Mouse (Mus musculus): ENCODE measurements at regions not wholly inside any gene's neighbourhood (a gene's known extent, or its start where the extent isn't known, plus 50 kb on each side); places are given as distances from the start of the nearest gene placed in this dataset.

DNA sequence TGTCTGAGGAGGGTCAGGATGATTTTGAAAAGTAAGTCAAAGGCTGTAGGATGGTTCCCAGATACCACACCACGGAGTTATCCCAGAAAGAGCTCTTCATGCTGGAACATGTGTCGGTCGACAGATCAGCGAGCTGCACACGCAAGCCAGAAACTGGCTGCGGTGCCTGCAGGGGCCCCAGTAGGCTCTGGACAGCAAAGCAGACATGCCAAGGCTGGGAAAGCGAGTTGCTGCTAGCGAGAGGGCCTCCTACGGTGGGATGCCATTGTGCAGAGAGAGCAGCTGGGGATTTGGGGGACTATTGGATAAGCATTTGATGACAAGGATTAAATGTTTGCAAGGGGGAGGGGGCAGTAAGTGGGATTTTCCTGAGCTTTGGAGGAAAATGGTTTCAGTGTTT lies 145.4 kb upstream of the Cops8 start:
- no peaks in the 10 kb centered on the region for H3K36me3 ChIP-seq (ENCODE audit: control insufficient read depth, insufficient read depth, low read length)
- no peaks in the 10 kb centered on the region for H3K27me3 ChIP-seq (ENCODE audit: control insufficient read depth, insufficient read depth, low read length)
- peak; percentile 63 for DNase-seq (ENCODE audit: low spot score)
- H3K4me2 ChIP-seq (replicated peaks; ENCODE audit: low read depth, low read length), result no peak overlapping the region
- peak; percentile 60; the same call in 1 of the 2 replicates for ATAC-seq (ENCODE audit: low FRiP score)
- H3K27ac ChIP-seq (ENCODE audit: low read depth, low read length), result peak overlapping the region; percentile 17; the same call in 1 of the 2 replicates
- H3K9ac ChIP-seq (ENCODE audit: low read depth, low read length), result no peak overlapping the region
- no peak overlapping the region for H3K4me3 ChIP-seq (ENCODE audit: low read depth, low read length)
- WGBS, result 3% methylated on average over 9 of the region's 9 CpGs
- no peaks in the 10 kb centered on the region for H3K9me3 ChIP-seq (ENCODE audit: control insufficient read depth, low read length)
- peaks cover 3% of the 10 kb centered on the region for H3K4me1 ChIP-seq (replicated peaks; ENCODE audit: control insufficient read depth, insufficient read depth, low read length)

DNA sequence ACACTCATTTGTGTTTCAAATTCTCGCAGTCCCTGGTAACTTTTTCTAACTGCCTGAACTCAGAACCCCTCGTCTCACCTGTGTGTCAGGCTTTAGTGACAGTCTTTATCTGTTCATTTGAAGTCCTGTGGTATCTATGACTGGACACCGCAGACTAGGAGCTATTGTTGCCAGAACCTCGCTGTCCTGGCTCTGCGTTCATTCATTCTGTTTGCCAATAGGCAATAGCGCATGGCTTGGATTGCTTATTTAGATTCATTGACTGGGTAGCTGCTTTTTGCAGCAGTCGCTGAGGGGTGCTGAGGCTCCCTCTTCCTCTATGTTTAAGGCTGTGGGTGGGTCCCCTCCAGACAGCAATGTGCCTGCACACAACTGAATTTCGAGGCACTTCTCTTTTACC lies 144.6 kb upstream of the Cops8 start:
- Histone ChIP-seq H3K9ac (ENCODE audit: low read depth, low read length) (no peak overlapping the region), H3K4me1 (replicated peaks; ENCODE audit: control insufficient read depth, insufficient read depth, low read length) (peaks cover 3% of the 10 kb centered on the region), H3K9me3 (ENCODE audit: control insufficient read depth, low read length) (no peaks in the 10 kb centered on the region), H3K36me3 (ENCODE audit: control insufficient read depth, insufficient read depth, low read length) (no peaks in the 10 kb centered on the region), H3K27me3 (ENCODE audit: control insufficient read depth, insufficient read depth, low read length) (no peaks in the 10 kb centered on the region), H3K4me3 (ENCODE audit: low read depth, low read length) (no peak overlapping the region), H3K27ac (ENCODE audit: low read depth, low read length) (no peak overlapping the region), H3K4me2 (replicated peaks; ENCODE audit: low read depth, low read length) (no peak overlapping the region)
- no peak for ATAC-seq (ENCODE audit: low FRiP score)
- WGBS, result 64% methylated on average over 8 of the region's 8 CpGs
- DNase-seq (ENCODE audit: low spot score), result no peak

DNA sequence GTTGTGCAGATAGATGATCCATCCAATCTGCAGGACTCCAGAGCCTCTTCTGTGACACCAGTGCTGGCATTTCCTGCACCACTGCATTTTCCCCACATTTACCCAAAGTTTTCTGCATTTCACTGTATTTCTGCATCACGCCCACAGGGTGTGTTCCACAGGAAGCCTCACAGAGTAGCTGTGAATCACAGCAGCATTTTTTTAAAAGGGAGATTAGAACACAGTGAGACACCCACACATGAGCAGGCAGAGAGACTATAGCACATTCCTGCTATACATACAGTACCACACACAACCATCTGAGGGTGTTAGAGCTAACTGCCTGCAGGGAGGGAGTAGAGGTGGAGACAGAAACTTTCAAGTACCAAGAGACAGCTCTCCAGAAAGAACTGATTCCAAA lies 141.1 kb upstream of the Cops8 start:
- Histone ChIP-seq H3K36me3 (ENCODE audit: control insufficient read depth, insufficient read depth, low read length) (no peaks in the 10 kb centered on the region), H3K9ac (ENCODE audit: low read depth, low read length) (no peak overlapping the region), H3K4me2 (replicated peaks; ENCODE audit: low read depth, low read length) (no peak overlapping the region), H3K4me3 (ENCODE audit: low read depth, low read length) (no peak overlapping the region), H3K27me3 (ENCODE audit: control insufficient read depth, insufficient read depth, low read length) (peaks cover 3% of the 10 kb centered on the region), H3K4me1 (replicated peaks; ENCODE audit: control insufficient read depth, insufficient read depth, low read length) (peaks cover 3% of the 10 kb centered on the region), H3K27ac (ENCODE audit: low read depth, low read length) (no peak overlapping the region), H3K9me3 (ENCODE audit: control insufficient read depth, low read length) (no peaks in the 10 kb centered on the region)
- WGBS, result 100% methylated on average over 1 of the region's 1 CpGs
- ATAC-seq (ENCODE audit: low FRiP score) (no peak), DNase-seq (ENCODE audit: low spot score) (no peak)

DNA sequence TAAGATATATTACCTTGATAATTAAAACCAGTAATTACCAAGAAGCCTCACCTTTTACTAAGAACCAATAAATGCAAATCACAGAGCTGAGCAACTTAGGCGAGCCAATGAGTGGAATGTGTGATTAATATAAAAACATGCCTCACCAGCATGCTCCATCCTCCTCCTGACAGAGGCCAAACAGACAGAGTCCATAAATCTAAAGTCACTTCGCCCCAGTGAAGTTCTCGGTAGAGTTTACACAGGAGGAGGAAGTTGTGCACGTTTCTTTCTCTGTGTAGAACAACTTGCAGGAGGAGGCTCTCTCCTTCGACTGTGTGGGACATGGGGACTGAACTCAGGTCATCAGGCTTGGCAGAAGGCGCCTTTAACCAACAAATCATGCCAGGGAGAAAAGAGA lies 139.5 kb upstream of the Cops8 start:
- WGBS, result 91% methylated on average over 6 of the region's 6 CpGs
- no peak for ATAC-seq (ENCODE audit: low FRiP score)
- DNase-seq (ENCODE audit: low spot score), result no peak
- H3K9ac ChIP-seq (ENCODE audit: low read depth, low read length), result no peak overlapping the region
- H3K27ac ChIP-seq (ENCODE audit: low read depth, low read length), result no peak overlapping the region
- no peak overlapping the region for H3K4me3 ChIP-seq (ENCODE audit: low read depth, low read length)
- peaks cover 3% of the 10 kb centered on the region for H3K27me3 ChIP-seq (ENCODE audit: control insufficient read depth, insufficient read depth, low read length)
- H3K36me3 ChIP-seq (ENCODE audit: control insufficient read depth, insufficient read depth, low read length), result no peaks in the 10 kb centered on the region
- no peaks in the 10 kb centered on the region for H3K4me1 ChIP-seq (replicated peaks; ENCODE audit: control insufficient read depth, insufficient read depth, low read length)
- H3K4me2 ChIP-seq (replicated peaks; ENCODE audit: low read depth, low read length), result no peak overlapping the region
- H3K9me3 ChIP-seq (ENCODE audit: control insufficient read depth, low read length), result no peaks in the 10 kb centered on the region

DNA sequence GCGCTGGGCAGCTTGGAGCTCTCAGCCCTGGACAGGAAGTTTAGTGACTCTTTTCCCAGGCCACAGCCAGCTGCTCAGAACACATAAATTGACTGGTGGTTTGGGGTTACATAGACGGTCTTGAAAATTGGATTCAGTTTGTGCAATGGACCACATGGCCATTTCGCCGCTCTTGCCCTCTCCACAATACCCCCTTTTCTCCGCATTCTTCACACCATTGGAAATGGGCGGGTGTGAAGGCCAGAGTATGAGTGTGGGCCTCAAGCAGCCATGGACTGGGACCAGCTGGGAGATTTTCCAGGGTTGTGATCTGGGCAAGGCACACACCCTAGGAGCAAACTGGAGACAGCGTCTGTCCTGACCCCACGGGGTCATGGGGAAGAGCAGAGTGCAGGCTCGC lies 135.1 kb upstream of the Cops8 start:
- Histone ChIP-seq H3K9me3 (ENCODE audit: control insufficient read depth, low read length) (no peaks in the 10 kb centered on the region), H3K27me3 (ENCODE audit: control insufficient read depth, insufficient read depth, low read length) (peaks cover 6% of the 10 kb centered on the region), H3K4me2 (replicated peaks; ENCODE audit: low read depth, low read length) (no peak overlapping the region), H3K9ac (ENCODE audit: low read depth, low read length) (no peak overlapping the region), H3K27ac (ENCODE audit: low read depth, low read length) (no peak overlapping the region), H3K4me1 (replicated peaks; ENCODE audit: control insufficient read depth, insufficient read depth, low read length) (0 out of 2 replicates have a peak, but pooled peaks cover 4% of the 10 kb centered on the region), H3K4me3 (ENCODE audit: low read depth, low read length) (no peak overlapping the region), H3K36me3 (ENCODE audit: control insufficient read depth, insufficient read depth, low read length) (no peaks in the 10 kb centered on the region)
- WGBS, result 38% methylated on average over 9 of the region's 9 CpGs
- ATAC-seq (ENCODE audit: low FRiP score) (peak; percentile 63; the same call in 1 of the 2 replicates), DNase-seq (ENCODE audit: low spot score) (peak; percentile 35)

DNA sequence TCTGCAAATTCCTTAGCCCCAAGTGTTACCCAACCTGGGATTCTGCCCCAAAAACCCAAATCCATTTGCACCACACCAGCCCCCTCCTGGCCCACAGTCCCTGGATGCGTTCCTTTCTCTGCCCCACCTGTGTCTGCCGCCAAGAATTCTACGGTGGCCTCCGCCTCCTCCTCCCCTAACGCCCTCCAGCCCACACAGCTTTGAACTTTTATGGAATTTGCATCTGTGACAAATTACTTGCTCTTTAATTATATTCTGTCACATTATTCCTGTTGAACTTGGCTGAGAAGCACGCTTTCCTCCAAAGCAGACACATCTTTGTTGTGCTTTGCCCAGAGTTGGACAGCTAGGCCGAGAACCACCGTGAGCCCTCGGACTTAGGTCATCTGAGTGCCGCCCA lies 131.8 kb upstream of the Cops8 start:
- peaks cover 3% of the 10 kb centered on the region; the same call in 1 of the 2 replicates for H3K27me3 ChIP-seq (ENCODE audit: control insufficient read depth, insufficient read depth, low read length)

DNA sequence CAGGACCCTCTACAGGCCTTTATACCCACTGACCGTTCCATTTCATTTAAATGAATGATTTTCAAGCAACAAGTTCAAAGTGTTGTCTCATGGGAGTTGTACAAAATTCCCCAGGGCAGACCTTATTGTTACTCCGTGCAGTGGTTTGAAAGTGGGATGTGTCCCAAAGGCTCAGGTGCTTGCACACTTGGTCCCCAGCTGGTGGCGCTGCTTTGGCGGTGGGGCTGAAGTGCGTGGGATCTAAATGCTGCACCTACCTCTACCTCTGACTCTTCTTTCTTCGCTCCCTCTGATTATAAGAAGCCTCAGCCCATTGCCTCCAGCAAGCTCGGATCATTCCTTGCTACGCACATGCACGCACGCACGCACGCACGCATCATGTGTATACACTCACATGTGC lies 131.0 kb upstream of the Cops8 start:
- H3K9me3 ChIP-seq (ENCODE audit: control insufficient read depth, low read length), result no peaks in the 10 kb centered on the region
- no peak for DNase-seq (ENCODE audit: low spot score)
- no peak overlapping the region for H3K27ac ChIP-seq (ENCODE audit: low read depth, low read length)

More for the DNA sequence above, 131.8 kb upstream of the Cops8 start:
- H3K4me1 ChIP-seq (replicated peaks; ENCODE audit: control insufficient read depth, insufficient read depth, low read length), result peaks cover 7% of the 10 kb centered on the region
- H3K4me3 ChIP-seq (ENCODE audit: low read depth, low read length), result no peak overlapping the region
- no peak for ATAC-seq (ENCODE audit: low FRiP score)
- no peaks in the 10 kb centered on the region for H3K9me3 ChIP-seq (ENCODE audit: control insufficient read depth, low read length)
- H3K4me2 ChIP-seq (replicated peaks; ENCODE audit: low read depth, low read length), result no peak overlapping the region
- no peak for DNase-seq (ENCODE audit: low spot score)
- no peak overlapping the region for H3K27ac ChIP-seq (ENCODE audit: low read depth, low read length)
- 48% methylated on average over 10 of the region's 10 CpGs for WGBS
- H3K36me3 ChIP-seq (ENCODE audit: control insufficient read depth, insufficient read depth, low read length), result no peaks in the 10 kb centered on the region
- no peak overlapping the region for H3K9ac ChIP-seq (ENCODE audit: low read depth, low read length)

DNA sequence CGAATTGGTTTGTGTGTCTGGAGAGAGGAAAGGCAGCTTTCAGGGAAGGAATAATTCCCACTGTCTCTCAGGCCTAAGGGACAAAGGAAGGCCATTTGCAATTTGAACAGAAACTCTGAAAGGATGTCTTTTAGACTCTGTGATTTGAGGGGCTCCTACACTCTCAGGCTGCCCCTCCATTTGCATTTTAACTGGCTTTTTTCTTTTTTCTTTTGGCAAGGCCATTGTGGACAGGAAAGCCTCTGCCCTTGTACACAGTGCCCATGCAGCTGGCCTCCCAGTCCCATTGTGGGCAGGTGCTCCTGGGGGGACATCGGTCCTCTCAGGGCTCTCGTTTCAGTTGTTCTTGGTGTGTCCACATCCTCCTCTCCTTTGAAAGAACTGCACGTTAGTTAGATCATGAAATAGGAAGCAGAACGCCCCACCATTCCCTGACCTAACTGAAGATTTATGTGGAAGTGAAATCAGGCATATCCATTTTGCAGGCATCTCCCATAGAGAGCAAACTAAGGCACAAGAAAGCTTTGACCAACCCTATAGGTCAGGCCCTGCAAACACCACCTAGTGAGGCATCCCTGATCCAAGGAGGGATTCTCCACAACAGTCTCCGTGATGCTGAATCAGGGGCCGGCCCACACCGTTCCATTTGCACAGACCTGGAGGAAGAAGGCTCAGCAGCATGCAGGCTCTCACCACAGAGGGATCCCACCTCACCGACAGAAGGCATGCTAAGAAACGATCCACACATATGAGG lies 127.5 kb upstream of the Cops8 start:
- H3K27ac ChIP-seq (ENCODE audit: low read depth, low read length), result peak overlapping the region; percentile 79
- H3K4me1 ChIP-seq (replicated peaks; ENCODE audit: control insufficient read depth, insufficient read depth, low read length), result peaks cover 7% of the 10 kb centered on the region
- no peak overlapping the region for H3K9ac ChIP-seq (ENCODE audit: low read depth, low read length)
- H3K4me2 ChIP-seq (replicated peaks; ENCODE audit: low read depth, low read length), result no peak overlapping the region
- peaks cover 3% of the 10 kb centered on the region; the same call in 1 of the 2 replicates for H3K27me3 ChIP-seq (ENCODE audit: control insufficient read depth, insufficient read depth, low read length)
- DNase-seq (ENCODE audit: low spot score) (peak; percentile 38), ATAC-seq (ENCODE audit: low FRiP score) (peak; percentile 82)
- no peaks in the 10 kb centered on the region for H3K9me3 ChIP-seq (ENCODE audit: control insufficient read depth, low read length)
- no peak overlapping the region for H3K4me3 ChIP-seq (ENCODE audit: low read depth, low read length)
- H3K36me3 ChIP-seq (ENCODE audit: control insufficient read depth, insufficient read depth, low read length), result no peaks in the 10 kb centered on the region
- WGBS, result 43% methylated on average over 10 of the region's 10 CpGs

More for the DNA sequence above, 131.0 kb upstream of the Cops8 start:
- Histone ChIP-seq H3K4me2 (replicated peaks; ENCODE audit: low read depth, low read length) (no peak overlapping the region), H3K27me3 (ENCODE audit: control insufficient read depth, insufficient read depth, low read length) (peaks cover 3% of the 10 kb centered on the region; the same call in 1 of the 2 replicates), H3K4me1 (replicated peaks; ENCODE audit: control insufficient read depth, insufficient read depth, low read length) (peaks cover 7% of the 10 kb centered on the region), H3K4me3 (ENCODE audit: low read depth, low read length) (no peak overlapping the region), H3K9ac (ENCODE audit: low read depth, low read length) (no peak overlapping the region), H3K36me3 (ENCODE audit: control insufficient read depth, insufficient read depth, low read length) (no peaks in the 10 kb centered on the region)
- 89% methylated on average over 13 of the region's 13 CpGs for WGBS
- ATAC-seq (ENCODE audit: low FRiP score), result no peak
